Mouse (Mus musculus) ES-E14 (cell line): ENCODE data around the gene Mgme1. TPM values are rescaled to one million over a fixed set of nuclear protein-coding genes. Genes with fewer than 3 reads are reported as not detected.

Experiments
- DNase-seq: peaks from one replicate; pipeline ENCODE4 v3.0.0-alpha.2; 2013; ENCODE audit warnings: low read depth, low spot score
- H3K27ac ChIP-seq: 2 replicates; pipeline ENCODE4 v1.5.1; 2012; ENCODE audit warnings: low read depth, mild to moderate bottlenecking, low read length, moderate library complexity, mixed read lengths; ENCODE audit not compliant: poor library complexity, insufficient read depth, severe bottlenecking
- H3K36me3 ChIP-seq: 2 replicates; pipeline ENCODE4 v1.6.1; 2012; ENCODE audit warnings: mild to moderate bottlenecking, low read length, moderate library complexity, mixed read lengths; ENCODE audit not compliant: control insufficient read depth, poor library complexity, insufficient read depth, severe bottlenecking
- H3K4me1 ChIP-seq, 2 experiments: fragments of 150-350 bp in 1 of 2; sonication (generic) in 1 of 2; 2 replicates each; pipeline ENCODE4 v1.6.1; 2012; ENCODE audit warnings: low read length in 2 of 2, mild to moderate bottlenecking in 1 of 2, mixed read lengths in 1 of 2; ENCODE audit not compliant: control insufficient read depth in 2 of 2, insufficient read depth in 2 of 2, poor library complexity in 1 of 2
- H3K4me3 ChIP-seq, 2 experiments: fragments of 150-350 bp in 1 of 2; sonication (generic) in 1 of 2; 2 replicates each; pipeline ENCODE4 v1.5.1; 2012; ENCODE audit warnings: low read length in 2 of 2, low read depth in 1 of 2, mild to moderate bottlenecking in 1 of 2, mixed read lengths in 1 of 2; ENCODE audit not compliant: insufficient read depth in 1 of 2, poor library complexity in 1 of 2, severe bottlenecking in 1 of 2
- H3K9ac ChIP-seq: 2 replicates; pipeline ENCODE4 v1.6.1; 2012; ENCODE audit warnings: low read depth, mild to moderate bottlenecking, low read length, mixed read lengths; ENCODE audit not compliant: poor library complexity, insufficient read depth, severe bottlenecking
- H3K9me3 ChIP-seq: fragments of 150-350 bp; sonication (generic); 2 replicates; pipeline ENCODE4 v1.6.1; 2012; ENCODE audit warnings: low read depth, mild to moderate bottlenecking, low read length; ENCODE audit not compliant: control insufficient read depth, insufficient read depth
- CHD2 ChIP-seq: IDR thresholded peaks from 2 replicates; pipeline ENCODE4 v1.6.1; 2014; ENCODE audit warnings: mild to moderate bottlenecking, low read depth, low read length, inconsistent platforms
- HCFC1 ChIP-seq: IDR thresholded peaks from 2 replicates; pipeline ENCODE4 v1.6.1; 2012; ENCODE audit warnings: low read length, inconsistent platforms, borderline replicate concordance; ENCODE audit not compliant: insufficient read depth
- MAFK ChIP-seq: IDR thresholded peaks from 2 replicates; pipeline ENCODE4 v1.6.1; 2014; ENCODE audit warnings: mild to moderate bottlenecking, low read depth, low read length, inconsistent platforms; ENCODE audit not compliant: insufficient read depth
- ZC3H11A ChIP-seq: IDR thresholded peaks from 2 replicates; pipeline ENCODE4 v1.6.1; 2012; ENCODE audit warnings: low read depth, mild to moderate bottlenecking, inconsistent platforms, low read length, borderline replicate concordance
- ZNF384 ChIP-seq: IDR thresholded peaks from 2 replicates; pipeline ENCODE4 v1.6.1; 2012; ENCODE audit warnings: low read depth, low read length, inconsistent platforms
- in situ Hi-C, 2 experiments: fragments of 600-800 bp; cut with MboI; formaldehyde crosslinking; loops; one replicate each; pipeline ENCODE4 v1.15.1; 2025; ENCODE audit warnings: low sequenced_read_pairs in 2 of 2, inconsistent platforms in 1 of 2; ENCODE audit not compliant: unreplicated experiment in 2 of 2
- total RNA-seq: library from RNA; depleted of rRNA; stranded (reverse); fragments of 300-350 nt; gene quantifications from 2 replicates; pipeline ENCODE4 v1.2.3, GENCODE M21; 2012

Gene Mgme1
- total RNA-seq, 1 experiment: 22.4 TPM

- H3K4me1 ChIP-seq: peaks cover 0 to 2% of the 10 kb centered on the region in 2 experiments; a peak in 1 of 4 replicates
- in situ Hi-C loops: no loop called here
- H3K27ac ChIP-seq: no peak overlapping the region
- H3K9ac ChIP-seq: peak overlapping the region; percentile 43; the same call in 1 of the 2 replicates
- TF ChIP-seq MAFK: no peak
- TF ChIP-seq HCFC1: no peak
- no peak for TF ChIP-seq ZNF384
- TF ChIP-seq ZC3H11A: no peak
- no peak for TF ChIP-seq CHD2
- H3K36me3 ChIP-seq: peaks cover 18% of the 10 kb centered on the region
- no peaks in the 10 kb centered on the region for H3K9me3 ChIP-seq
- peak overlapping the region; percentile 89 to 97 for H3K4me3 ChIP-seq
- DNase-seq: no peak
These were observed 3.3 kb upstream of the Mgme1 start for GRCm38 (mm10) chr2:144267004-144267730.

DNA sequence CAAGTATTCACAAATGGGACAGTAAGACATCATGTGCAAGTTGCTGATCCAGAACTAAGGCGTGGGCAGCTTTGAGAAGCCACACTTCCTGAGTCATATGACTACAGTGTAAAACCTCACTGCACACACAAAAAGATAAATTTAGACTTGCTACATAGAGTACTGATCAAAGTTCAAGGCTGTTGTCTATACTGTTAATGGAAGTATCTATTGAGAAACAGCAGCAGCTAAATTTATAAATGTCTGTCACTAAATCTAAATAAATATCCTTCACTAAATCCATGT is 2.8 kb upstream of the Mgme1 start:
- Histone ChIP-seq H3K27ac (no peak overlapping the region), H3K36me3 (peaks cover 18% of the 10 kb centered on the region), H3K9ac (peak overlapping the region; percentile 36; the same call in 1 of the 2 replicates), H3K9me3 (no peaks in the 10 kb centered on the region), H3K4me3 (peak overlapping the region; percentile 89 to 97), H3K4me1 (peaks cover 0 to 2% of the 10 kb centered on the region in 2 experiments; a peak in 1 of 4 replicates)
- in situ Hi-C loops: no loop called here
- TF ChIP-seq ZC3H11A (no peak), MAFK (no peak), HCFC1 (no peak)
- no peak for DNase-seq

DNA sequence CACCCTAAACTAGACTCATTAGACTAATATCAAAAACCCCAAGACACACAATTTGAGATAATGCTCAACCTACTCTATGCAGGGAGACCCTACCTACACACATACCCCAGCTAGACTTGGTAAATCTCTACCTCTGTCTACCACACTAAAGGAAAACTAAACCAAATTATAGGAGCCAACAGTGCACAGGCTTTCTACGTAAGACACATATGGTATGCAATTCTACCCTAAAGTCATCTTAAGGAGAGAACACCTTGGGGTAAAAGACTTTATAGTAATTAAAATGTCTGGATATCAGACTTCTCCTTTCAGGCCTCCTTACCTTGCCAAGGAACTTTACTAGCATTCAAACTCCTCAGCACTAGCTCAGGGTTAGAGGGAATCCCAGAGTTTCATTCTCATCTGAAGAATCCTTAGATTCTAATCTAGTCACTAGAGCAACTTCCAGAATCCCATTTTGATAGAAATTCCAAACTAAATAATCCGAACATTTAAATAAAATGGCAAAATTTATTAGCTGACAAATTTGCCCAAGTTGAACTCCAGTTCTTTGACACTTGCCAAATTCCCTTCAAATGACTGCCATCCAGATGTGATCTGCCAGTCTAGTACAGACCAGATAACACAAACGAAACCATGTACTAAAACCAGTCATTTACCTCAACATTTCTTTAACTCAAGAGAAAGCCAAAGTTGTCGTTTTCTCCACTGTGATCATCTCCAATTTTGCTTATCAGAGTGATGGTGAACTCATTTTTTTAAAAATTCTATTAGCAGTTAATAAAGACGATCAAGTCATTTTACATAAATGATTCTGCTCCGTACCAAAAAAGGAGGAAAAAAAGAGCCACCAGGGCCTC is 1.8 kb upstream of the Mgme1 start:
- Histone ChIP-seq H3K9me3 (no peaks in the 10 kb centered on the region), H3K4me1 (peaks cover 2% of the 10 kb centered on the region in 2 experiments; a peak in 2 of 4 replicates), H3K9ac (peak overlapping the region; percentile 77; the same call in 1 of the 2 replicates), H3K36me3 (peaks cover 15% of the 10 kb centered on the region), H3K27ac (no peak overlapping the region; the same call in 1 of the 2 replicates), H3K4me3 (peak overlapping the region; percentile 89 to 97)
- in situ Hi-C loops: no loop called here
- DNase-seq: no peak
- TF ChIP-seq MAFK: no peak
- TF ChIP-seq HCFC1: no peak
- TF ChIP-seq ZC3H11A: no peak

GRCm38 (mm10) chr2:144269306-144269650 is 1.2 kb upstream of the Mgme1 start:
- Histone ChIP-seq H3K4me3 (peak overlapping the region; percentile 89 to 97), H3K36me3 (peaks cover 15% of the 10 kb centered on the region), H3K9ac (peak overlapping the region; percentile 77), H3K9me3 (no peaks in the 10 kb centered on the region), H3K4me1 (peaks cover 3 to 5% of the 10 kb centered on the region in 2 experiments; a peak in 2 of 4 replicates), H3K27ac (no peak overlapping the region; the same call in 1 of the 2 replicates)
- DNase-seq: no peak
- in situ Hi-C loops: no loop called here
- TF ChIP-seq HCFC1 (no peak), CHD2 (no peak), MAFK (no peak)
